Mouse (Mus musculus): ENCODE measurements at regions not wholly inside any gene's neighbourhood (a gene's known extent, or its start where the extent isn't known, plus 50 kb on each side); places are given as distances from the start of the nearest gene placed in this dataset.

DNA sequence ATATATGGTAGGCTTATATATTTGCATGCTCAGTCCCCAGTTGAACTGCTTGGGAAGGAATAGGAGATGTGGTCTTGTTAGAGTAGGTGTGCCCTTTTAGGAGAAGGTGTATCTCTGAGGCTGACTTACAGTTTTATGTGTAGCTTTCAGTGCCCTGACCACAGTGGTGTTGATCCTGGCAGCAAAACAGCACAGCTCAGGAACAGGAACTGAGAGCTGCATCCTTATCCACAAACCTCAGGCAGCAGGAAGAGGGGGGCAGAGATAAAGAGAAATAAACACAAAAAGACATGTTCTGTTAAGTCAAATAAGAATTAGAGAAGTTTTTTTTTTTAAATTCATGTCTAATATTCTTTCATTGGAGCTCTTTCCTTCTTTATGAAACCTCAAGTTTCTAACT, 487.4 kb upstream of the Lrrc4c start:
- no peak overlapping the region for H3K4me3 ChIP-seq (ENCODE audit: control insufficient read depth in 1 of 2, insufficient read depth in 1 of 2, low read depth in 2 of 2, low read length in 2 of 2)
- H3K4me1 ChIP-seq (ENCODE audit: control insufficient read depth in 1 of 2, insufficient read depth in 2 of 2, low read length in 2 of 2) = peaks cover 0 to 2% of the 10 kb centered on the region in 2 experiments; a peak in 1 of 4 replicates
- H3K9me3 ChIP-seq (replicated peaks; ENCODE audit: insufficient read depth, low read length) = no peaks in the 10 kb centered on the region

DNA sequence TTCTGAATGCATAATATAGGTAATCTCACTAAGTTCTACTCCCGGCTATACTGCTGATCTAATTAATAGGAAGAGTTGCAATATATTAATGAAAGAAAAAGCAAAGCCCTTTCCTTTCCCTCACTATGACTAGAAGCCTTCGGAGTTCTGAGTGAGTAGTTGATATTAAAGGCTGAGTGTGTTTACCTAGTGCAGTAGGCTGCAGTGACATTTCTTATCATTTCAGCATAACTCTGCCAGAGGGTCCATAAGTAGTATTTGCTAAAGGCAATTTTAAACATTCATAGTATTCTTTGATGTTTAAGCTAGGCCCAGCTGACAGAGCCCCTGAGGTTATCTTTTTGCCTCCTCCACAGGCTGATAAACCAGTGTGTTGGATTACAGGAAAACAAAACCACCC, 484.5 kb upstream of the Lrrc4c start:
- TF ChIP-seq CHD1 (IDR thresholded peaks at IDR 0.05; ENCODE audit: low read depth, low read length) = no peak
- no peak for TF ChIP-seq UBTF (IDR thresholded peaks at IDR 0.05; ENCODE audit: borderline replicate concordance, insufficient read depth, low read depth, low read length)
- no peak for TF ChIP-seq RCOR1 (IDR thresholded peaks at IDR 0.05; ENCODE audit: low read depth, low read length)
- no peak for TF ChIP-seq ETS1 (IDR thresholded peaks at IDR 0.05; ENCODE audit: low read depth, low read length)
- no peak for TF ChIP-seq ZC3H11A (IDR thresholded peaks at IDR 0.05; ENCODE audit: low read depth, low read length)
- no peak for TF ChIP-seq MYC (IDR thresholded peaks at IDR 0.05; ENCODE audit: low read depth, low read length)
- peaks cover 0 to 2% of the 10 kb centered on the region in 2 experiments; a peak in 1 of 4 replicates for H3K4me1 ChIP-seq (ENCODE audit: control insufficient read depth in 1 of 2, insufficient read depth in 2 of 2, low read length in 2 of 2)
- DNase-seq (ENCODE audit: low read depth, low spot score) = no peak
- no peak overlapping the region for H3K9ac ChIP-seq (ENCODE audit: control insufficient read depth, low read depth, low read length, poor library complexity, severe bottlenecking)
- no peaks in the 10 kb centered on the region for H3K27me3 ChIP-seq (ENCODE audit: control insufficient read depth in 1 of 2, insufficient read depth in 2 of 2, low read length in 2 of 2)
- no peaks in the 10 kb centered on the region for H3K79me2 ChIP-seq (ENCODE audit: control insufficient read depth, insufficient read depth, low read length, poor library complexity)
- no peak overlapping the region for H3K27ac ChIP-seq (ENCODE audit: control insufficient read depth, low read depth, low read length)
- no peaks in the 10 kb centered on the region for H3K9me3 ChIP-seq (replicated peaks; ENCODE audit: insufficient read depth, low read length)
- H3K36me3 ChIP-seq (ENCODE audit: control insufficient read depth in 1 of 2, insufficient read depth in 2 of 2, low read length in 2 of 2) = peaks cover 0 to 2% of the 10 kb centered on the region in 2 experiments; a peak in 1 of 4 replicates
- H3K4me3 ChIP-seq (ENCODE audit: control insufficient read depth in 1 of 2, insufficient read depth in 1 of 2, low read depth in 2 of 2, low read length in 2 of 2) = no peak overlapping the region

More for the DNA sequence above, 487.4 kb upstream of the Lrrc4c start:
- peak; percentile 42; the same call in 1 of the 2 replicates for TF ChIP-seq MAZ (IDR thresholded peaks at IDR 0.05; ENCODE audit: low read depth, low read length)
- 0 out of 2 replicates have a peak, but pooled peaks have one; percentile 31 for TF ChIP-seq ETS1 (IDR thresholded peaks at IDR 0.05; ENCODE audit: low read depth, low read length)
- TF ChIP-seq TAL1 (IDR thresholded peaks at IDR 0.05; ENCODE audit: low read length) = peak; percentile 68
- peak; percentile 60 to 74 for TF ChIP-seq EP300 (IDR thresholded peaks at IDR 0.05; ENCODE audit: low read depth in 1 of 2, low read length in 2 of 2)
- TF ChIP-seq POLR2AphosphoS2 (IDR thresholded peaks at IDR 0.05; ENCODE audit: low read length) = no peak
- TF ChIP-seq RCOR1 (IDR thresholded peaks at IDR 0.05; ENCODE audit: low read depth, low read length) = peak; percentile 27; the same call in 1 of the 2 replicates
- TF ChIP-seq JUND (IDR thresholded peaks at IDR 0.05; ENCODE audit: low read depth, low read length) = no peak
- peak; percentile 68 for TF ChIP-seq ZNF384 (IDR thresholded peaks at IDR 0.05; ENCODE audit: low read depth, low read length)
- TF ChIP-seq TCF12 (IDR thresholded peaks at IDR 0.05; ENCODE audit: low read depth, low read length) = peak; percentile 63
- peak; percentile 43; the same call in 1 of the 2 replicates for TF ChIP-seq GATA1 (IDR thresholded peaks at IDR 0.05; ENCODE audit: low read depth, low read length)
- no peak for TF ChIP-seq MXI1 (IDR thresholded peaks at IDR 0.05; ENCODE audit: low read depth, low read length)
- Histone ChIP-seq H3K79me2 (ENCODE audit: control insufficient read depth, insufficient read depth, low read length, poor library complexity) (no peaks in the 10 kb centered on the region), H3K27ac (ENCODE audit: control insufficient read depth, low read depth, low read length) (no peak overlapping the region), H3K36me3 (ENCODE audit: control insufficient read depth in 1 of 2, insufficient read depth in 2 of 2, low read length in 2 of 2) (peaks cover 0 to 2% of the 10 kb centered on the region in 2 experiments; a peak in 1 of 4 replicates), H3K27me3 (ENCODE audit: control insufficient read depth in 1 of 2, insufficient read depth in 2 of 2, low read length in 2 of 2) (no peaks in the 10 kb centered on the region), H3K9ac (ENCODE audit: control insufficient read depth, low read depth, low read length, poor library complexity, severe bottlenecking) (no peak overlapping the region)
- DNase-seq (ENCODE audit: low read depth, low spot score) = peak; percentile 45

Measured in MEL (cell line).